Mouse (Mus musculus) MEL (cell line): Measurements from ENCODE around the gene Lamtor1. TPM values are rescaled to one million over a fixed set of nuclear protein-coding genes. Genes with fewer than 3 reads are reported as not detected.

Experiments
- DNase-seq: peaks from one replicate; pipeline ENCODE4 v3.0.0; 2011; ENCODE audit warnings: low read depth, low spot score
- H3K27ac ChIP-seq: 2 replicates; pipeline ENCODE4 v1.5.1; 2012; ENCODE audit warnings: low read depth, mild to moderate bottlenecking, control low read depth, low read length, moderate library complexity; ENCODE audit not compliant: control insufficient read depth
- H3K27me3 ChIP-seq, 2 experiments: fragments of 150-350 bp in 1 of 2; sonication (generic) in 1 of 2; 2 replicates each; pipeline ENCODE4 v1.6.1; 2012; ENCODE audit warnings: low read length in 2 of 2, mild to moderate bottlenecking in 2 of 2, improper control_type of control experiment in 1 of 2, moderate library complexity in 1 of 2; ENCODE audit not compliant: insufficient read depth in 2 of 2, control insufficient read depth in 1 of 2
- H3K36me3 ChIP-seq, 2 experiments: 2 replicates each; pipeline ENCODE4 v1.6.1; 2012 to 2014; ENCODE audit warnings: low read length in 2 of 2, improper control_type of control experiment in 1 of 2, inconsistent platforms in 1 of 2, mild to moderate bottlenecking in 1 of 2; ENCODE audit not compliant: insufficient read depth in 2 of 2, control insufficient read depth in 1 of 2
- H3K4me1 ChIP-seq, 2 experiments: fragments of 150-350 bp in 1 of 2; sonication (generic) in 1 of 2; 2 replicates each; pipeline ENCODE4 v1.6.1; 2012; ENCODE audit warnings: low read length in 2 of 2, improper control_type of control experiment in 1 of 2, mild to moderate bottlenecking in 1 of 2; ENCODE audit not compliant: insufficient read depth in 2 of 2, control insufficient read depth in 1 of 2
- H3K4me3 ChIP-seq, 2 experiments: fragments of 150-350 bp in 1 of 2; sonication (generic) in 1 of 2; 2 replicates each; pipeline ENCODE4 v1.5.1; 2012; ENCODE audit warnings: low read depth in 2 of 2, low read length in 2 of 2, mild to moderate bottlenecking in 2 of 2, moderate library complexity in 2 of 2, control low read depth in 1 of 2, improper control_type of control experiment in 1 of 2; ENCODE audit not compliant: control insufficient read depth in 1 of 2, insufficient read depth in 1 of 2
- H3K79me2 ChIP-seq: 2 replicates; pipeline ENCODE4 v1.6.1; 2012; ENCODE audit warnings: mild to moderate bottlenecking, low read length, moderate library complexity; ENCODE audit not compliant: control insufficient read depth, poor library complexity, insufficient read depth
- H3K9ac ChIP-seq: 2 replicates; pipeline ENCODE4 v1.6.1; 2012; ENCODE audit warnings: low read depth, mild to moderate bottlenecking, control low read depth, low read length, moderate library complexity; ENCODE audit not compliant: control insufficient read depth, poor library complexity, severe bottlenecking
- H3K9me3 ChIP-seq: fragments of 150-350 bp; sonication (generic); replicated peaks from 2 replicates; pipeline ENCODE4 v1.6.1; 2012; ENCODE audit warnings: mild to moderate bottlenecking, low read length, improper control_type of control experiment, moderate library complexity; ENCODE audit not compliant: insufficient read depth
- BHLHE40 ChIP-seq: IDR thresholded peaks from 2 replicates; pipeline ENCODE4 v1.6.1; 2012; ENCODE audit warnings: low read depth, mild to moderate bottlenecking, inconsistent platforms, low read length, improper control_type of control experiment, borderline replicate concordance
- CHD2 ChIP-seq: IDR thresholded peaks from 2 replicates; pipeline ENCODE4 v1.6.1; 2011; ENCODE audit warnings: low read length, improper control_type of control experiment
- CTCF ChIP-seq, 3 experiments: IDR thresholded peaks in 2 of 3; conservative IDR thresholded peaks in 1 of 3; 2 replicates each; pipeline ENCODE4 v1.5.1; 2011 to 2012; ENCODE audit warnings: low read length in 3 of 3, low read depth in 2 of 3, mild to moderate bottlenecking in 2 of 3, improper control_type of control experiment in 1 of 3, inconsistent platforms in 1 of 3, mixed read lengths in 1 of 3, moderate library complexity in 1 of 3; ENCODE audit not compliant: control insufficient read depth in 1 of 3, insufficient read depth in 1 of 3, poor library complexity in 1 of 3, severe bottlenecking in 1 of 3
- E2F4 ChIP-seq: IDR thresholded peaks from 2 replicates; pipeline ENCODE4 v1.6.1; 2011; ENCODE audit warnings: low read depth, low read length, improper control_type of control experiment, borderline replicate concordance
- ETS1 ChIP-seq: IDR thresholded peaks from 2 replicates; pipeline ENCODE4 v1.6.1; 2012; ENCODE audit warnings: low read depth, mild to moderate bottlenecking, inconsistent platforms, low read length, improper control_type of control experiment, moderate library complexity
- GABPA ChIP-seq: IDR thresholded peaks from 2 replicates; pipeline ENCODE4 v1.6.1; 2012; ENCODE audit warnings: low read depth, mild to moderate bottlenecking, inconsistent platforms, low read length, improper control_type of control experiment, moderate library complexity
- GATA1 ChIP-seq: IDR thresholded peaks from 2 replicates; pipeline ENCODE4 v1.6.1; 2011; ENCODE audit warnings: low read depth, low read length, improper control_type of control experiment
- JUND ChIP-seq: IDR thresholded peaks from 2 replicates; pipeline ENCODE4 v1.6.1; 2011; ENCODE audit warnings: low read depth, mild to moderate bottlenecking, improper control_type of control experiment, low read length
- KAT2A ChIP-seq: conservative IDR thresholded peaks from 2 replicates; pipeline ENCODE4 v1.6.1; 2012; ENCODE audit warnings: low read depth, low read length, improper control_type of control experiment, inconsistent platforms
- MAX ChIP-seq: IDR thresholded peaks from 2 replicates; pipeline ENCODE4 v1.6.1; 2011; ENCODE audit warnings: low read length, improper control_type of control experiment
- MEF2A ChIP-seq: IDR thresholded peaks from 2 replicates; pipeline ENCODE4 v1.6.1; 2014; ENCODE audit warnings: low read depth, mild to moderate bottlenecking, inconsistent platforms, low read length, improper control_type of control experiment; ENCODE audit not compliant: poor library complexity, insufficient replicate concordance, severe bottlenecking; ENCODE audit errors: extremely low read depth
- MYB ChIP-seq: IDR thresholded peaks from 2 replicates; pipeline ENCODE4 v1.6.1; 2011; ENCODE audit warnings: mild to moderate bottlenecking, low read depth, low read length, improper control_type of control experiment
- MYC ChIP-seq: IDR thresholded peaks from 2 replicates; pipeline ENCODE4 v1.6.1; 2011; ENCODE audit warnings: low read depth, mild to moderate bottlenecking, low read length, improper control_type of control experiment, moderate library complexity
- NRF1 ChIP-seq: IDR thresholded peaks from 2 replicates; pipeline ENCODE4 v1.6.1; 2014; ENCODE audit warnings: low read depth, mild to moderate bottlenecking, inconsistent platforms, low read length, improper control_type of control experiment, moderate library complexity; ENCODE audit not compliant: poor library complexity, insufficient read depth, severe bottlenecking
- POLR2A ChIP-seq, 2 experiments: IDR thresholded peaks; 2 replicates each; pipeline ENCODE4 v1.6.1; 2011 to 2012; ENCODE audit warnings: low read length in 2 of 2, mild to moderate bottlenecking in 2 of 2, control low read depth in 1 of 2, improper control_type of control experiment in 1 of 2, low read depth in 1 of 2, moderate library complexity in 1 of 2; ENCODE audit not compliant: control insufficient read depth in 1 of 2, insufficient read depth in 1 of 2, poor library complexity in 1 of 2
- POLR2AphosphoS2 ChIP-seq: IDR thresholded peaks from 2 replicates; pipeline ENCODE4 v1.6.1; 2011; ENCODE audit warnings: low read length, improper control_type of control experiment
- POLR2AphosphoS5 ChIP-seq: IDR thresholded peaks from 2 replicates; pipeline ENCODE4 v1.6.1; 2012; ENCODE audit warnings: low read depth, borderline replicate concordance, mild to moderate bottlenecking, inconsistent platforms, low read length, moderate library complexity, mixed read lengths
- RAD21 ChIP-seq: IDR thresholded peaks from 2 replicates; pipeline ENCODE4 v1.6.1; 2011; ENCODE audit warnings: mild to moderate bottlenecking, low read depth, low read length, improper control_type of control experiment
- SIN3A ChIP-seq: IDR thresholded peaks from 2 replicates; pipeline ENCODE4 v1.6.1; 2012; ENCODE audit warnings: low read length, improper control_type of control experiment, inconsistent platforms
- TAL1 ChIP-seq: IDR thresholded peaks from 2 replicates; pipeline ENCODE4 v1.6.1; 2012; ENCODE audit warnings: mild to moderate bottlenecking, inconsistent platforms, low read length, moderate library complexity, mixed read lengths
- TBP ChIP-seq: IDR thresholded peaks from 2 replicates; pipeline ENCODE4 v1.8.0; 2011; ENCODE audit warnings: low read depth, low read length, improper control_type of control experiment
- ZC3H11A ChIP-seq: IDR thresholded peaks from 2 replicates; pipeline ENCODE4 v1.6.1; 2012; ENCODE audit warnings: low read depth, mild to moderate bottlenecking, inconsistent platforms, low read length, improper control_type of control experiment
- ZKSCAN1 ChIP-seq: IDR thresholded peaks from 2 replicates; pipeline ENCODE4 v1.6.1; 2012; ENCODE audit warnings: low read depth, mild to moderate bottlenecking, inconsistent platforms, low read length, improper control_type of control experiment, moderate library complexity
- ZMIZ1 ChIP-seq: IDR thresholded peaks from 2 replicates; pipeline ENCODE4 v1.6.1; 2012; ENCODE audit warnings: low read depth, mild to moderate bottlenecking, inconsistent platforms, low read length, improper control_type of control experiment, moderate library complexity
- polyA plus RNA-seq, 2 experiments: library from polyadenylated mRNA; stranded (reverse) in 1 of 2; unstranded in 1 of 2; fragments of >175 nt in 1 of 2; fragments of >200 nt in 1 of 2; gene quantifications; 2 replicates each; pipeline versions ENCODE4 v1.2.1 to v1.2.4; 2012; ENCODE audit warnings: low replicate concordance in 2 of 2, low read depth in 1 of 2; ENCODE audit not compliant: insufficient read length in 2 of 2, insufficient read depth in 1 of 2, missing spikeins in 1 of 2
- total RNA-seq: library from RNA; depleted of rRNA; stranded (reverse); fragments of 300-350 nt; gene quantifications from 2 replicates; pipeline ENCODE4 v1.2.3, GENCODE M21; 2012

The Lamtor1 gene
- total and polyA plus RNA-seq, 3 experiments: 79.5 to 115 TPM; not detected in 1

GRCm38 (mm10) chr7:101863415-101863814 lies 42.3 kb upstream of the Lamtor1 start, which contains the start of gene Anapc15:
TSS of gene Anapc15 (plus strand) at chr7:101863715.
- no peak within 1 kb of the TSS for H3K9ac ChIP-seq
- no peak within 1 kb of the TSS for H3K27ac ChIP-seq
- no peaks in the 10 kb centered on the region for H3K79me2 ChIP-seq
- H3K4me1 ChIP-seq: peaks cover 0 to 1% of the 10 kb centered on the region in 2 experiments; a peak in 1 of 4 replicates
- H3K27me3 ChIP-seq: no peaks in the 10 kb centered on the region
- no peaks in the 10 kb centered on the region for H3K36me3 ChIP-seq
- DNase-seq: no peak
- H3K4me3 ChIP-seq: no peak within 1 kb of the TSS
- no peaks in the 10 kb centered on the region for H3K9me3 ChIP-seq
- TF ChIP-seq POLR2A (IDR thresholded peaks at IDR 0.05; ENCODE audit: control insufficient read depth in 1 of 2, insufficient read depth in 1 of 2, low read depth in 1 of 2, low read length in 2 of 2, poor library complexity in 1 of 2) (no peak), CTCF (IDR thresholded peaks at IDR 0.05 in 2 of 3, conservative IDR thresholded peaks at IDR 0.05 in 1 of 3; ENCODE audit: control insufficient read depth in 1 of 3, insufficient read depth in 1 of 3, low read depth in 2 of 3, low read length in 3 of 3, poor library complexity in 1 of 3, severe bottlenecking in 1 of 3) (no peak), GABPA (no peak), KAT2A (no peak)

- Histone ChIP-seq H3K4me1 (no peaks in the 10 kb centered on the region), H3K4me3 (no peak overlapping the region), H3K9ac (no peak overlapping the region), H3K27me3 (no peaks in the 10 kb centered on the region; a peak in 1 of 4 replicates), H3K36me3 (no peaks in the 10 kb centered on the region), H3K79me2 (no peaks in the 10 kb centered on the region), H3K27ac (no peak overlapping the region), H3K9me3 (no peaks in the 10 kb centered on the region)
- TF ChIP-seq GABPA (no peak), MEF2A (no peak), BHLHE40 (no peak), MYC (no peak), MAX (no peak), NRF1 (no peak), SIN3A (no peak), JUND (no peak), POLR2AphosphoS5 (no peak), ZKSCAN1 (no peak)
- DNase-seq: no peak
These were observed 39.0 kb upstream of the Lamtor1 start for GRCm38 (mm10) chr7:101866491-101867265.

GRCm38 (mm10) chr7:101867482-101867881 lies 38.2 kb upstream of the Lamtor1 start:
- H3K9ac ChIP-seq: no peak overlapping the region
- H3K36me3 ChIP-seq: no peaks in the 10 kb centered on the region
- H3K9me3 ChIP-seq: no peaks in the 10 kb centered on the region
- no peak overlapping the region for H3K27ac ChIP-seq
- H3K4me1 ChIP-seq: no peaks in the 10 kb centered on the region
- no peak for DNase-seq
- TF ChIP-seq TAL1 (no peak), ETS1 (no peak), RAD21 (no peak), GATA1 (no peak), ZKSCAN1 (no peak), CHD2 (no peak), KAT2A (no peak), ZMIZ1 (no peak), MYB (no peak), TBP (no peak), POLR2AphosphoS2 (no peak), BHLHE40 (no peak), MAX (no peak), E2F4 (no peak), ZC3H11A (no peak), MEF2A (no peak)
- H3K79me2 ChIP-seq: no peaks in the 10 kb centered on the region
- no peaks in the 10 kb centered on the region; a peak in 1 of 4 replicates for H3K27me3 ChIP-seq
- H3K4me3 ChIP-seq: no peak overlapping the region
